Mouse (Mus musculus) v-Abl transformed pro-B cells (cell line): ENCODE measurements around the gene Wdr18.

Source experiments
- in situ Hi-C, 2 experiments: fragments of 400-800 bp; cut with MboI; formaldehyde crosslinking; loops; one replicate each; pipeline ENCODE4 v1.15.1; 2025; ENCODE audit not compliant: unreplicated experiment in 2 of 2

The Wdr18 gene

DNA sequence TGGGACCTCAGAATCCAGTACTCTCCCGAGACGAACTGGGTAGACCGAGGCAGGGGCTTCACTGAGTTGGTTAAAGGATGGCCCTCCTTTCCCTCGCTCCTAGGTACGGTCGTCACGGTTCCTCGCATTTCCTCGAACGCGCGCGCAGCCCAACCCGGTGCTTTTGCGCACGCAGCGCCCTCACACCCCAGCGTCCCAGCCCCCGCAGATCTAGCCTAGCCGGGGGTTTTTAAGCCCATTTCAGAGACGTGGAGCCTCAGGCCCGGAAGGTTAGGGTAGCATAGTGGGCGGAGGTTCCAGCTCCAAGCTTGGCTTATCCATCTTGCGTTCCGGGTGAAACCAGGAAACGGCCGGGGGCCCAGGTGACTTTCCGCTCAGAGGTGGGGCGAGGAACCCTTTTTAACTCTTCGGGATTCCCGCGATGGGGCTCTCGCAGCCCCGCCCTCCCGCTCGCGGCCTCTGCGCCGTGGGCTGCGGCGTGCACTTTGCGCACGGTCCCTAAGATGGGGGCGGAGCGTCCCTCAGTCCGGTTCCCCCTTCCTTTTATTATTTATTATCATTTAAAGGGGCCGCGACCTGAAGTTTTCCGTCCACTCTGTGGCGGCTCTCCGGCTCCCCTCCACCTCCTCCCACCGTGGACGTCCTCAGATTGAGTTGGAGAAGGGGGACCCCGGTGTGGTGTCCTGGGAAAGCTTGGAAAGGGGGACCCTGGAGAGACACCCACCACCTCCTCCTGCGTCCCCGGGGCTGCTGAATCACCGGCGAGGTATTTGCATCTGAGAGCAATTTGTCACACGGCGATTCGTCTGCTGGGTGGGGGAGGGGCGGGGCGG lies 33.2 kb upstream of the Wdr18 start, which contains the start of gene Arid3a:
Gene Arid3a (plus strand): TSS at position 553 of the 833 bp plus-strand sequence.
- in situ Hi-C loops = no loop called here

DNA sequence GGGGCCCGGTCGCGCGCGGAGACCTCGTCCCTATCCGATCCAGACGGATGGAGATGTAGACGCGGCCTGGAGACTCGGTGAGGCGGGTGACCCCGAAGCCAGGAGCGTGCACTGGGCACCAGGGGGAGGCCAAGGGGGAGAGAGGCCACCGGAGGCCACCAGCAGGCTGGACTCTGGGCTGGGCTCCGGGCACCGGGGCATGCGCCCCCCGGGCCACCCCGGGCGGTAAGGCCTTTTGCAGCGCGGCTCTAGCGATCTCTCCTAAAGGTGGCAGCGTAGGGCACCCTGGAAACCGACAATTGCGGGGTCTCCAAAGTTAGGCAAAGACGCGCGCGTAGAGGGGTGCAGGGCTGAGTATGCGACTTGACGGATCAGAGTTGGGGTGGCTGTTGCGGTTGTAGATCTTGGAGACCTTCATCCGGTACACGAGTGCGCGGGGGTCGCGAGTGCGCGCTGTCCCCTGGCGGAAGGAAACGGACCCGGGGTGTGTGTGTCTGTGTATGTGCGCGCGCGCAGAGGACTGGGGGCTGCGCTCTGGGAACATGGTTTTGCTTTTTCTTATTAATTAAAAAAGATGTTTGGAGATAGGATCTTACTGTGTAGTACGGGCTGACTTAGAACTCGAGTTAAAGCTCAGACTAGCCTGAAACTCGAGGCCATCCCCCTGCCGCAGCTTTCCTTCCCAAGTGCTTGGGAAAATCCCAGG lies 32.5 kb upstream of the Wdr18 start:
- in situ Hi-C loops = no loop called here

DNA sequence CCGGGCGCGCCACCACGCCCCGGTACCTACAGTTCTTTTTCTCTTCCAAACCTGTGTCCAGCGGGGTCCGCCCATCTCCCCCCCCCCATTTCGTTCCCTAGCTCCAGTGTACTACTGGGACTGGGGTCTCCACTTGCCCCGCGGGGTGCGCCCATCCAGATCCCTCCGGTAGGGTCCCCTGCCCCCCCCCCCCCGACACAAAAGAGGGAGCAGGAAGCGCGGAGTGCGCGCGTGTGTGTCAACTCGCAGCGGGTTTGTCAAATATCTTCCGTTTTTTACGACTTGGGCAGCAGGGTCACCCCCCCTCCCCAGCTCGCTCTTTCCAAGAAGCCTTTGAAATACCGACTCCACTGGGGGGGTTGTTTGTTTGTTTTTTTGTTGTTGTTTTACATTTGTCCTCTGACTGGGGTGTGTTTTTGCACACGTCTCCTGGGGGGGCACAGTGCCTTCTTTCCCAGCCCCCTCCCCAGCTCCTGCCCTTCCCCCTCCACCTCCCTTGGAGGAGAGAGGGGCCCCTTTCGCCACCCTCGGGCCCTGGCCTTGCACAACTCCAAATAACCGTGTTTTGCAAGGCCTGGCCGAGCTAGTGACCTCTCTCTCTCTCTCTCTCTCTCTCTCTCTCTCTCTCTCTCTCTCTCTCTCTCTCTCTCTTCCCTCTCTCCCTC lies 31.8 kb upstream of the Wdr18 start:
- in situ Hi-C loops = no loop called here

DNA sequence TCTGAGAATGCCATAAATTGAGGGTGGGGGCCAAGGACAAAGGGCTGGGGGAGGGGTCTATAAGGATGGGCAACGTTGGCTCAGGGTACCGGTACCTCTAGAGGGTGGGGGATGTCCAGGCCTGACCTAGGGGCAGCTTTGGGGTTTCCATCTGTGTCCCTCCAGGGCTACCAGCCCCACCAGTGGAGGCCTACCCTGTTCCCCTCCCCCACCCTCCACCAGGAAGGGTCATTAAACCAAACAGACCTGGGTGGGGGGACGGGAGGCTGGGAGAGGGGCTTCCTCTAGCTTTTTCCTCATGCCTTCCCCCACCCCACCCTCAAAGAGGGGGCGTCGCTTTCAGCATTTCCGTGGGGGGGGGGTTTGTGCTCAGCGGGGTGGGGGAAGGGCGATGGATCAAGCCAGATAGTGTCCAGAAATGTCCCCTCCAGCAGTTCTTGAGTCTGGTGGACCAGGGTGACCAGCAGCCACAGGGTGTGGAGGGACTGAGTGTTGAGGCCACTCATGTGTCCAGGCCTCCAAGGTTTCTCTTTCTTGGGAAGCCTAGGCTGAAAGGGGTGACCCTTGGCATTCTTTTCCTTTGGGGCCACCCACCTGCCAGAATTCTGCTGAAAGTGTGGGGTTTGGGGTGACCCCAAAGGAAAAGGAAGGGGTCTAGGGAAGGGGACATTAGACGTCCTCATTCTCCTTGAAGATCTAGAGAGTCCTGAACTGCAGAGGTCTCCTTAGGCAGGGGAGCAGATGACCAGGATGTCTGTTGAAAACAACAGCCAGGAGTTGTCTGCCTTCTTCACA lies 30.8 kb upstream of the Wdr18 start:
- in situ Hi-C loops = no loop called here

DNA sequence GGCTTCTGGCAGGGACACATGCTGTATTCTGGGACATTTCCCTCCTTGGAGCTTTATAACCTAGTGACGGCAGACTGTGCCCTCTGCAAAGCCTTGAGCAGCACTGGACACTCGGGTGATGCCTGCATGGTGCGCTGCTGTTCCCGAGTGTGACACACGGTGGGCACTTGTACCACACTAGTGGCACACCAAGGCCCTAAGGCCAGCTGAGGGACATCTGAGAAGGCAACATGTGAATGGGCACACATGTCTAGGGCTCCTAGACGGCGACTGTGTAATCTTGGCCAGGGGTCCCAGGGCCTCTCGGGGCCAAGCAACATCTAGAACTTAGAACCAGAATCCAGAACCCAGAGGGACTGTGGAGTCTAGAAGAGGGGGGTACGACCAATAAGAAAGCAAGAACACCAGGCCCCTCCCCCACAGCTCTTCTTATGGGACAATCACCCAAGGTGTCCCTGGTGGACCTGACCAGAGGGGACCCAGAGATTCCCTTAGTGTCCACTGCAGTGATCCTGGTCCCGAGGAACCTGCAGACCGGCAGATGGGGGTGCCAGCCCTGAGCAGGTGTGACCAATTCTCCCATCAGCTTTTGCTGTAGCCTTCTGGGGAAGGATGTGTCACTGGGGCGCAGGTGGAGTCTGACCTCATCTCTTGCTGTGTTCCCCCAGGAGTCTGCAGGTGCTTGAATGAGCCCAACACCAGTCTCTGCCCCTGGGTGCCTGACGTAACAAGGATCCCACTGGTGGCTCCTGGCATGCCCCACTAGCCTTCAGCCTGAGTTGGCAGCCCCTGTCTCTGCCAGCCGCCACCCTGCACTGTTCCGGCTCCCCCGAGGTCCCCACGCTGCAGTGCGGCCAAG lies 29.8 kb upstream of the Wdr18 start:
- in situ Hi-C loops = no loop called here

DNA sequence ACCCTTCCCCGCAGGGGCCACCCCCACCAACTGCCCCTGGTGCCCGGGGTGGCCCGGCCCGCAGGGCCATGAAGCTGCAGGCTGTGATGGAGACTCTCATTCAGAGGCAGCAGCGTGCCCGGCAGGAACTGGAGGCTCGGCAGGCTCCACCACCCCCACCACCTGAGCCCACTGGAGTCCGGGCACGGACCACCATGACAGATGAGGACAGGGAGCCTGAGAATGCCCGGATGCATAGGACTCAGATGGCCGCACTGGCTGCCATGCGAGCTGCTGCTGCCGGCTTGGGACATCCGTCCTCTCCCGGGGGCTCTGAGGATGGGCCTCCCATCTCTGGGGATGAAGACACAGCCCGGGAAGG lies 29.1 kb upstream of the Wdr18 start:
- in situ Hi-C loops = no loop called here

DNA sequence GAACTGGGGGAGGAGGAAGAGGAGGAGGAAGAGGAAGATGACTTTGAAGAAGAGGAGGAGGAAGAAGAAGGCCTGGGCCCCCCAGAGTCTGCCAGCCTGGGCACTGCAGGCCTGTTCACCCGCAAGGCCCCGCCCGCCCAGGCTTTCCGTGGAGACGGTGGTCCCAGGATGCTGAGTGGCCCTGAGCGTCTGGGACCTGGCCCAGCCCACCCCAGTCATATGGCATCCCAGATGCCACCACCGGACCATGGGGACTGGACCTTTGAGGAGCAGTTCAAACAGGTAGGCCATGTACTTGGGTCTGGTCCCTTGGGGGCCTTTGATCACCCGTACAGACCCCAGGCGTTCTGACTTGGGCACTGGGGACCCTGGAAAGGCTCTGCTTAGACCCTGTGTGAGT lies 28.2 kb upstream of the Wdr18 start:
- in situ Hi-C loops = no loop called here

DNA sequence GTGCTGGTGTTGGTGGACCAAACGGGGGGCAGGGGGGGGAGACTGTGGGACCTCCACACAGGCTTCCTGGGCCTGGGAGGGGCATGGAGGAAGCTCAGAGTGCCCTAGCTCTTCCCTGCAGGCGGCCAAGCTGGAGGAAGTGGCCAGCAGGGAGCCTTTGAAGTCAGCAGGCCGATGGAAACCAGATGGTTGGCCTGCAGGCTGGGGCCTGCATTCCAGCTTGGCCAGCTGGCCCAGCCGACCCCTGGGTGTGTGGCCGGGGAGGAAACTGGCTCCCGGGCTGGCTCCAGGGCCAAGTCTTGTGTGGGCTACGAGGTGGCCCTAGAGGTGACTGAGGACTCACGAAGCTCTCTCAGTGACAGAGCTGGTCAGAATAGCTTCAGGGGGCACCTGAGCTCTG lies 27.2 kb upstream of the Wdr18 start:
- in situ Hi-C loops = no loop called here

DNA sequence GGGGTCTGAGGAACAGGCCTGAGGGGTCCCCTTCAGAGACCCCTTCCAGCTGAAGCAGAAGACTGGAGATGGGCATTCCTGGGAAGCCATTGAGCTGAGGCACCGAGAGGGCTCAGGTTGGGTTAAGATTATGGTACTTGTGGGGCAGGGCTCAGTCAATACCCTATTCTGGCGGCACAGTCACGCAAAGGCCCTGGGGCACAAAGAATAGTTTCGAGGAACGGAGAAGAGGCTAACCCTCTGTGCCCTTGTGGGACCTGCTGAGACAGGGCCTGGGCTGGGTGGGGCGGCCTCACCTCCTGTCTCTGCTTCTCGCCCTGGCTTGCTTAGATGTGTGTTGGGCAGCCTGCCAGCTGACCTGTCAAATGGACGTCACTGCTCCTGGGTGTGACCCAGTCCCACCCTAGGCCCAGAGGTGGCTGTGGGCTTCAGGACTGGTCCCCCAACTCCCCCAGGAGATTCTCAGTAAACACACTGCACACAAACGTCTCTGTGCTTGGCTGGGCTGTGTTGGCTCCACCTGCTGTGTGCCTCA lies 26.7 kb upstream of the Wdr18 start:
- in situ Hi-C loops = no loop called here

DNA sequence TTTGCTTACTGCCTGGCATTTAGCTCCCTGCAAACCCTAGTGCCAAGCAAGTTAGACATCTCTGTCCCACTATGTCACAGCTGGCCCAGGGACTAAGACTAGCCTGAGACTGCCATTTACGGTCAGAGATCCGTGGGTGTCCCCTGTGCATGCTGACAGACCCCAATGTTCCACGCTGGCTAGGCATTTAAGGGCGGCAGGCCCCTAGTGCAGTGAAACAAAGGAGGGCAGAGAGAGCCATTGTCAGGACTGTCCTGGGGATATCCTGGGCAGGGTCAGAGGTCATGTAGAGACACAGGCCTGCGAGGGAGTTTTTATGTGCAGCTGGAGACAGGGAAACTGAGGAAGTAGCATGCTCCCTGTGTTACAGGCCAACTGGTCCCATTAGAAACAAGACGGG lies 26.1 kb upstream of the Wdr18 start:
- in situ Hi-C loops = no loop called here

DNA sequence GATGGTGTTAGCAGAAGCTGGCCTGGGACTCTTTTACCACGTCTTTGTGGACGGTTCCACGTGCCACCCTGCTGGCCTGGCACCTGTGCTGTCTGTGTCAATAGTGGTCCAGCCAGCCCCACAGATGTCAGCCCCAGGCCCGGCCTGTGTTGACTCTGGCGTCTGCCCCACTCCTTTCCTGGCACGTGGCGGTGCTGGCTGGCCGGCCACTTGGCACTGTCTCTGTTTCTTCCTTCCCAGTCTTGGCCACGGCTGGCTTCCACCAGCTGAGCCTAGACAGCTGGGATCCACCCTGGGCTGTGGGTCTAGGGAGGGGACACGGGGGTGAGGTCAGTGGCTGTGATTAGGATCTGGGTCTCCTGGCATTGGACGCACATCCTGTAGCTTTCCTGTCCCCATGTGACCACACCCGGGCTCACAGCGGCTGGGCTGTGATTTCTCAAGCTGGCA lies 25.7 kb upstream of the Wdr18 start:
- in situ Hi-C loops = no loop called here

DNA sequence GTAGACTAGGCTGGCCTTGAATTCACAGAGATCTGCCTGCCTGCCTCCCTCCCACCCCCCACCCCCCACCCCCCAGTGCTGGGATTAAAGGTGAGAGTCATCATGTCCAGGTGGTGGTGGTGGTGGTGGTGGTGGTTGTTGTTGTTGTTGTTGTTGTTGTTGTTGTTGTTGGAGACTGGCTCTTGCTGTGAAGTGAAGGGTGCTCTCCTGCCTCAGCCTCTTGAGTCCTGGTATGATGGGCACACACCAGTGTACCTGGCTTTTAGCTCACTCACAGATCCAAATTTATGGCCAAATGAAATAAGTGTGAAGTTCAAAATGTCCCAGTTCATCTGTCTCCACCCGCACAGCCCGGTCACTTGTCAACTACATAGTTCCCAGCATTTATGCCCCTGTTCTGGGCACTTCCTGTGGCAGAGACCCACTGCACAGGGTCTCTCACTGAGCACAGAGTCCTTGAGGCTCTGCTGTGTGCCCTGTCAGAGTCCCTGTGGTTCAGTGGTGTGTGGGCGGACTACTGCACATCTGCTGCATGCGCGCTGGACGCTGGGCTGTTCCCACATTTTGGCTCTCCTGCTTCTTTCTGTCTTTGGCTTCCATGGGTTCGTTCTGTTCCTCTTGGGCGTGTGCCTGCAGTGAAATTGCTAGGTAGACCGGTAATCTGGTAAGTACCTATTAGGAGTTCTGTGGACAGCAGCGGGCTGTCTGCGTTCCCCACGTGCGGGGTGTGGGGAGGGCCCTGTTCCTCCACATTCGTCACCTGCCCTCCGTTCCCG lies 25.0 kb upstream of the Wdr18 start:
- in situ Hi-C loops = no loop called here

DNA sequence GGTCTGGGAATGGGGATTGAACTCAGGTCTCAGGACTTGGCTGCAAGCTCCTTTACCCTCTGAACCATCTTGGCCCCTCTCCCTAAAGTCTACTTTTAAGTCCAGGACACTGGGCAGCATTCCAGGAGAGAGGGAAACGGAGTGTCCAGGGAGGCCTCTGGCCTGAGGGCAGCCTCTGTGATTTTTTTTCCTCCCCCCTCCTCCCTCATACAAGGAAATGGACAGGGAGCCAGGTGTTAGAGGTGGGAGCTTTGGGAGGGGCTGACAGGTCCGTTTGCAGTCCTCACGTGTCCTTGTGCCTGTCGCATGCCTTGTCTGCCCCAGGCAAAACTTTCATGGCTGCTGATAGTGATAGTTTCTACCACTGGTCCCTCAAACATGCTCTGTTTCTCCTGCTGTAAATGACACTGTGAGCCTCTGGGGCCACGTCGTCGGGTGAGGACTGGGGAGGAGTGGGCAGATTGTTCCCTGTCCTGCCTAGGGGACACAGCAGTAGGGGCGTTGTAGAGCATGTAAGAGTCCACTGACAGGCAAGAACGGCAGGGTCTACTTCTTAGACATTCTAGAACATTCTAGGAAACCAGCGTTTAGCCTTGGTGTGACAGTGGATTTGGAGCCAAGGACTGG lies 23.6 kb upstream of the Wdr18 start:
- in situ Hi-C loops = no loop called here

DNA sequence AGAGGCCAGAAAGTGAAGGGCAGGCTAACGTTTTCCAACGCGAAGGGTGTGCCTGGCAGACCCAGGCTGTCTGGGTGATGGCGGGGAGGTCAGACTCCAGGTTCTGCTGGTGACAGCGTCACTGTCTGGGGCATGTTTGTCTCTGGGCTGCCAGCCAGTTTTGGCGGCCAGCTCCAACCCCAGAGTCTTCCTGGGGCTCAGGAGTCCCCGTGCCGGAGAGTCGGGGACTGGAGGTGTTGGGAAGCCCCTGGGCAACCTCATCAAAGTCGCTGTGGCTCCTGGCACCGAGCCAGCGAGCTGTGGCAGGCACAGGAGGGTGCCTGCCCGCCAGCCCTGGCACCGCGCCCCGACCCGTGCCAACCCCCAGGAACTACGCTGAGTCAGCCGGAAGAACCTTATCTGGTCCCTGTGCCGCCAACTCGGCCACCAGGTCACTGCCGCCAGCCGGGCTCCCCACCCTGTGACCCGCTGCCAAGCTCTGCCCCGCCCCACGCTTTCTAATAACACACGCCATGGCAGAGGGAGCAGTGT lies 23.0 kb upstream of the Wdr18 start:
- in situ Hi-C loops = no loop called here

DNA sequence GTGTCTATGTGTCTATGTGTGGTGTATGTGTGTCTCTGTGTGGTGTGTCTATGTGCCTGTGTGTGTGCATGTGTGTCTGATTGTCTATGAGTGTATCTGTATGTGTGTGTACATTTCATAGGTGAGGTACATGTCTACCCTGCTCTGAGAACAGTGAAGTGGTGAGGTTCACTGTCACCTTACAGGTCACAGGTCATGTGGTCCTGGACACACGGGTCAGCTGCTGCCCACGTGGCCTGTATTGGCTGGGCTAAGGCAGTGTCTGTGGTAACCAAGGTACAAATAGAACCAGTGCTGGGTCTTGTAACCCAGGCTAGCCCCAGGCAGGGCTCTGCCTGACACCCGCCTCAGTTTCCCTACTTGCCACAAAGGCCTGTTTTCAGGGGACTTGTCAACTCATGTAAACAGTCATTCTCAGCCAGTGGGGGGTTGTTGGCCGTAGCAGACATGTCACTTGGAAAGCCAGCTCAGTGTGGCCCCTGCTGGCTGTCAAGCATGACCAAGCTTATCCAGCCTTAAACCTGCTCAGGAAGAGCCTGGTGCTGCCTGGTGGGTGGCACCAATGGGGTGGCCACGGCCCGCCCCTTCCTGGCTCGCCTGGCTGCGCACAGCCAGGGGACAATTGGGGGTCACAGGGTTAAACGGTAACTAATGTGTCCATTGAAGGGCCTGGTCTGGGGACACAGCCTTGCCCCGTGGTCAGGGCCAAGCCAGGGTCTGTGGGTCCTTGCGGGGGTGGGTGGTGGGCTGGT lies 22.0 kb upstream of the Wdr18 start:
- in situ Hi-C loops = no loop called here

DNA sequence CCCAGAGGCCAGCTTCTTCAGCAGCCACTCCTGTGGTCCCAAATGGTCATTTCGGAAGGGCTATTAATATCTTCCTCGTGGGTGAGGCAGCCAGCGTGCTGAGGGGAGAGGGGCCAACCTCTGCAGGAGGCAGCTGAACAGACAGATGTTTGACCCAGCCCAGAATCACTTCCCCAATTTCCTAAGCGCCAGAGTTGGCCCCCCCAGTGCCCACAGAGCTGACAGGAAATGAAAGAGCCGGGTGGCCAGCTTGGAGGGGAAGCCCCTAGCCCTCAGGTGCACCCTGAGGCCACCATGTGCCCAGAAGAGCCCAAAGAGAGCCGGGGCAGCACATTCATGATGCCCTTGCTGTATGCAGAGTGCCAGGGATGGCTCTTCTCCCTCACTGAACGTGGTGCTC lies 19.2 kb upstream of the Wdr18 start:
- in situ Hi-C loops = no loop called here

DNA sequence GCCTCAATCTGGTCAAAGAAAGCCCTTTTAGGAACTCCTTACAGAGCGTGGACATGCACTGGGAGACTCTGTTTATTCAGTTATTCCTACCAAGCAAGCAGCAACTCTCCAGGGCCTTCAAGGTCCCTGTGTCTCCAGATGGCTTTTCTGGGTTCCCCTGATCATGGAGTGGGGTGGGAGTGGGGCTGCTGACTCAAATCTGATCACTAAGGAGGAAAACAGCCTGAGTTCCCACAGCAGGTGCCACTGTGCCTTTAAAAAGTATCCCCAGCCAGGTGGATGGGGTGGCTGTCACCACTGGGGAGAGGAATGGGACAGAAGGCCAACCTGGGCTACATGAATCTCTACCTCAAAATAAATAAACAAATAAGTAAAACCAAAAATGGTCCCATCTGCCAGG lies 17.0 kb upstream of the Wdr18 start:
- in situ Hi-C loops = no loop called here
